Mouse (Mus musculus): Measurements from ENCODE around the gene Sh2d2a.

DNA sequence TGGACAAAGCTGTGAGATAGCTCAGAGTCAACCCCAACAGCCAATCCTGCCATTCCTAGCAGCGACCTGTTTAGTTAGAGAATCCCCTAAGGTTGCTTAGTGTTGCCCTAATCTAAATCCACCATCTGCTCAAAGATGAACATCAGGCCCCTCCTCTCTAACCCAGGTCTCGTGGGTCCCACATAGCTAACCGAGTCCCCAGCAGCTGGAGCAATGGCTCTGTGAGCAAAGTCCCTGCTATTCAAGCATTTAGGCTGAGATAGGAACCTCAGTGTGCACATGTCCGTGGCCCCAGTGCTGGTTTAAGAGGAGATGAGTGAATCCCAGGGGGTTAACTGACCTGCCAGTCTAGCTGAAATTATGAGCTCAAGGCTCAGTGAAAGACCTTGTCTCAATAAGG, 369 bp upstream of the Sh2d2a start:
- TF ChIP-seq MAX (IDR thresholded peaks at IDR 0.05; ENCODE audit: low read length), result no peak
- TF ChIP-seq POLR2A (IDR thresholded peaks at IDR 0.05; ENCODE audit: control insufficient read depth in 1 of 2, insufficient read depth in 1 of 2, low read depth in 1 of 2, low read length in 2 of 2, poor library complexity in 1 of 2), result no peak
- TF ChIP-seq UBTF (IDR thresholded peaks at IDR 0.05; ENCODE audit: borderline replicate concordance, insufficient read depth, low read depth, low read length), result no peak
- TF ChIP-seq MAFK (IDR thresholded peaks at IDR 0.05; ENCODE audit: borderline replicate concordance, low read depth, low read length), result no peak
- TF ChIP-seq MEF2A (IDR thresholded peaks at IDR 0.05; ENCODE audit: extremely low read depth, insufficient replicate concordance, low read depth, low read length, poor library complexity, severe bottlenecking), result no peak
- no peak for TF ChIP-seq ETS1 (IDR thresholded peaks at IDR 0.05; ENCODE audit: low read depth, low read length)
- TF ChIP-seq MAZ (IDR thresholded peaks at IDR 0.05; ENCODE audit: low read depth, low read length), result no peak
- no peak for TF ChIP-seq HCFC1 (IDR thresholded peaks at IDR 0.05; ENCODE audit: low read depth, low read length)
- no peak for TF ChIP-seq EP300 (IDR thresholded peaks at IDR 0.05; ENCODE audit: low read depth in 1 of 2, low read length in 2 of 2)
- TF ChIP-seq E2F4 (IDR thresholded peaks at IDR 0.05; ENCODE audit: borderline replicate concordance, low read depth, low read length), result no peak
- no peak for TF ChIP-seq NELFE (IDR thresholded peaks at IDR 0.05; ENCODE audit: low read depth, low read length)
- no peak for TF ChIP-seq CTCF (IDR thresholded peaks at IDR 0.05 in 2 of 3, conservative IDR thresholded peaks at IDR 0.05 in 1 of 3; ENCODE audit: control insufficient read depth in 1 of 3, insufficient read depth in 1 of 3, low read depth in 2 of 3, low read length in 3 of 3, poor library complexity in 1 of 3, severe bottlenecking in 1 of 3)
- TF ChIP-seq RCOR1 (IDR thresholded peaks at IDR 0.05; ENCODE audit: low read depth, low read length), result no peak

Data from MEL (cell line).